Mouse (Mus musculus): ENCODE measurements around the gene Spg11.

- TF ChIP-seq CTCF (IDR thresholded peaks at IDR 0.05; ENCODE audit: control insufficient read depth, insufficient read depth, insufficient read length) (no peak), USF1 (IDR thresholded peaks at IDR 0.05; ENCODE audit: low read depth) (no peak), CEBPB (IDR thresholded peaks at IDR 0.05; ENCODE audit: low read depth) (no peak), MAX (IDR thresholded peaks at IDR 0.05) (no peak), MYOD1 (IDR thresholded peaks at IDR 0.05; ENCODE audit: control insufficient read depth, insufficient read length, low read depth) (no peak), MYOG (IDR thresholded peaks at IDR 0.05; ENCODE audit: control insufficient read depth, extremely low read depth, insufficient read length) (no peak)
These were observed 43.4 kb upstream of the Spg11 start for GRCm38 (mm10) chr2:122161542-122161941.

Data from C2C12 (cell line).